Comparison of ENCODE assay signal across 24 mouse cellular contexts in genomic region chr10:111451683-111452322, GRCm38 (mm10). TPM values are rescaled to one million over a fixed set of nuclear protein-coding genes. Genes with fewer than 3 reads are reported as not detected.
A peak's percentile ranks its signal among the peaks of the same experiment; 100 is the strongest.
DNase-seq lines count a peak whose midpoint lies in the region; ATAC-seq and TF ChIP-seq lines count a peak whose summit lies in the region.
"Had no signal": no experiment of that assay in that cellular context is flagged by ENCODE, and none has a peak within 500 bp of the region (broad histone marks: within the 10 kb centered on the region; RNA-seq: fewer than 3 reads in every experiment).

No protein-coding gene starts in this region.

- no peak overlapping the region for H3K27ac ChIP-seq in heart, embryonic 10.5 days
- no peak overlapping the region for H3K27ac ChIP-seq in liver, embryonic 14.5 days
- H3K27ac ChIP-seq: embryonic facial prominence, embryonic 10.5 days; forebrain, embryonic 13.5 days; gastrocnemius, adult 2 months; heart, adult 2 months; heart, embryonic 13.5 days; hindbrain, embryonic 12.5 days had no signal

- peak; percentile 75 for DNase-seq in heart, embryonic 10.5 days (ENCODE audit: low spot score)
- DNase-seq in heart, adult 8-10 months (ENCODE audit: low spot score): no peak
- peak; percentile 22 for DNase-seq in liver
- no peak for DNase-seq in liver, embryonic 14.5 days (ENCODE audit: low read depth in 3 of 3, low spot score in 3 of 3)
- no peak for DNase-seq in spleen, adult 18-20 months
- DNase-seq in layer of hippocampus, adult 18-20 months (ENCODE audit: low spot score in 2 of 2): no peak
- DNase-seq: adrenal gland, postnatal 14 days; cerebellum, adult 11-12 months; cerebellum, adult 9-10 months; cerebellum, postnatal 25 days; forebrain, postnatal 0 days; gastrocnemius, adult 2 months; gastrocnemius, postnatal 36 days; heart, adult 2 months; heart, postnatal 4 days had no signal

- TF ChIP-seq CTCF in liver, embryonic 14.5 days (IDR thresholded peaks at IDR 0.05; ENCODE audit: low read depth): no peak

- no peak overlapping the region for H3K9ac ChIP-seq in liver, embryonic 14.5 days (replicated peaks)
- H3K9ac ChIP-seq: forebrain, embryonic 13.5 days; forebrain, postnatal 0 days; heart, embryonic 13.5 days; hindbrain, embryonic 12.5 days had no signal

- TF ChIP-seq EP300 in liver, embryonic 14.5 days (IDR thresholded peaks at IDR 0.05; ENCODE audit: low read depth): no peak

- H3K4me1 ChIP-seq in heart, embryonic 10.5 days: no peaks in the 10 kb centered on the region
- H3K4me1 ChIP-seq in liver, embryonic 14.5 days (replicated peaks; ENCODE audit: control insufficient read depth in 2 of 2, insufficient read depth in 2 of 2, low read length in 1 of 2): peaks cover 0 to 8% of the 10 kb centered on the region in 2 experiments; a peak in 3 of 4 replicates
- H3K4me1 ChIP-seq: embryonic facial prominence, embryonic 10.5 days; forebrain, embryonic 13.5 days; heart, embryonic 13.5 days; hindbrain, embryonic 12.5 days had no signal

- H3K4me3 ChIP-seq in heart, embryonic 10.5 days: no peak overlapping the region
- no peak overlapping the region for H3K4me3 ChIP-seq in liver, embryonic 14.5 days (ENCODE audit: insufficient read depth in 1 of 2, low read depth in 2 of 2, low read length in 2 of 2)
- H3K4me3 ChIP-seq: embryonic facial prominence, embryonic 10.5 days; forebrain, embryonic 13.5 days; gastrocnemius, adult 2 months; heart, adult 2 months; heart, embryonic 13.5 days; hindbrain, embryonic 12.5 days had no signal

- ATAC-seq in liver, embryonic 14.5 days (ENCODE audit: insufficient read depth): peak; percentile 90
- ATAC-seq in megakaryocyte progenitor cell, adult 5-6 weeks (replicated peaks; ENCODE audit: poor library complexity): peak; percentile 89
- no peak for ATAC-seq in granulocyte monocyte progenitor cell, adult 5-6 weeks (replicated peaks; ENCODE audit: poor library complexity, severe bottlenecking)
- ATAC-seq: forebrain, embryonic 13.5 days; forebrain, postnatal 0 days; hindbrain, embryonic 16.5 days; inflammation-experienced regulatory T-cells, adult 6 months had no signal

- no peak overlapping the region for H3K4me2 ChIP-seq in liver, embryonic 14.5 days (ENCODE audit: low read depth)
- H3K4me2 ChIP-seq: forebrain, embryonic 13.5 days; heart, embryonic 13.5 days; hindbrain, embryonic 12.5 days had no signal

- no peaks in the 10 kb centered on the region for H3K27me3 ChIP-seq in heart, embryonic 10.5 days (ENCODE audit: insufficient read depth, poor library complexity, severe bottlenecking)
- H3K27me3 ChIP-seq in liver, embryonic 14.5 days (ENCODE audit: control insufficient read depth, insufficient read depth, low read length): no peaks in the 10 kb centered on the region
- H3K27me3 ChIP-seq: CH12.LX; forebrain, embryonic 13.5 days; heart, embryonic 13.5 days; hindbrain, embryonic 12.5 days had no signal

- no peaks in the 10 kb centered on the region for H3K9me3 ChIP-seq in heart, embryonic 10.5 days
- H3K9me3 ChIP-seq in liver, embryonic 14.5 days (ENCODE audit: control insufficient read depth, low read length): no peaks in the 10 kb centered on the region
- H3K9me3 ChIP-seq: embryonic facial prominence, embryonic 10.5 days; forebrain, embryonic 13.5 days; heart, embryonic 13.5 days; hindbrain, embryonic 12.5 days had no signal

- WGBS in heart, embryonic 10.5 days: 45% methylated on average over 1 of the region's 1 CpGs
- 9% methylated on average over 1 of the region's 1 CpGs for WGBS in liver, embryonic 14.5 days (ENCODE audit: insufficient replicate concordance)

- H3K36me3 ChIP-seq in heart, embryonic 10.5 days: no peaks in the 10 kb centered on the region
- H3K36me3 ChIP-seq in liver, embryonic 14.5 days (replicated peaks; ENCODE audit: control insufficient read depth, insufficient read depth, low read depth): no peaks in the 10 kb centered on the region
- H3K36me3 ChIP-seq: embryonic facial prominence, embryonic 10.5 days; heart, embryonic 13.5 days; hindbrain, embryonic 12.5 days had no signal

RNA-seq across cellular contexts. Expression of gene Nap1l1, which starts 21.2 kb away (rescaled TPM):
- 190 and 243 TPM in 2 replicates for polyA plus RNA-seq in heart, embryonic 10.5 days (2016; fragmentation: Nextera tagmentation; extraction: Ambion mirVana)
- 10 to 100 TPM; 59.4 to 73.3 (median 66.5) TPM for total RNA-seq in heart, adult 8-10 months (2022)
- polyA plus RNA-seq in liver, embryonic 14.5 days (2012; rRNA removed): 43.7 and 117 TPM in 2 replicates
- polyA plus RNA-seq in liver, embryonic 14.5 days (2014; fragmentation: Nextera tagmentation; extraction: Ambion mirVana): 103 and 109 TPM in 2 replicates
- total RNA-seq in megakaryocyte progenitor cell, adult 5-6 weeks (2015): 651 and 679 TPM in 2 replicates
- total RNA-seq in megakaryocyte progenitor cell, adult 5-6 weeks (2017): 565 and 710 TPM in 2 replicates
- 583 and 666 TPM in 2 replicates for total RNA-seq in granulocyte monocyte progenitor cell, adult 5-6 weeks (2014; fragmentation: Nextera tagmentation)
- total RNA-seq in granulocyte monocyte progenitor cell, adult 5-6 weeks (2017): 670 and 682 TPM in 2 replicates
- total RNA-seq in layer of hippocampus, adult 18-20 months (2021): 100 to 1,000 TPM; 154 to 161 TPM

RNA-seq across cellular contexts. Expression of gene Phlda1, which starts 54.3 kb away (rescaled TPM):
- polyA plus RNA-seq in heart, embryonic 10.5 days (2016; fragmentation: Nextera tagmentation; extraction: Ambion mirVana): 20.6 and 28.8 TPM in 2 replicates
- total RNA-seq in heart, adult 8-10 months (2022): 10 to 100 TPM; 10.5 to 18.1 (median 12.4) TPM
- polyA plus RNA-seq in liver, embryonic 14.5 days (2012; rRNA removed): 2.1 and 2.8 TPM in 2 replicates
- polyA plus RNA-seq in liver, embryonic 14.5 days (2014; fragmentation: Nextera tagmentation; extraction: Ambion mirVana): 2.8 and 3.9 TPM in 2 replicates
- total RNA-seq in megakaryocyte progenitor cell, adult 5-6 weeks (2015): 2.1 and 3.7 TPM in 2 replicates
- total RNA-seq in megakaryocyte progenitor cell, adult 5-6 weeks (2017): 0.10 and 0.33 TPM in 2 replicates
- 0.26 and 1.9 TPM in 2 replicates for total RNA-seq in granulocyte monocyte progenitor cell, adult 5-6 weeks (2014; fragmentation: Nextera tagmentation)
- 1.1 and 1.2 TPM in 2 replicates for total RNA-seq in granulocyte monocyte progenitor cell, adult 5-6 weeks (2017)
- total RNA-seq in layer of hippocampus, adult 18-20 months (2021): 10 to 100 TPM; 16.7 to 20.5 TPM

Comparison
In these comparisons a context has a peak if more than half of its experiments do, and no peak if none do; other contexts are left out.
1. DNase-seq: peak in heart, embryonic 10.5 days (single experiment) and liver (single experiment); none in heart, adult 8-10 months (single experiment), liver, embryonic 14.5 days (0 of 3), spleen, adult 18-20 months (0 of 2) and layer of hippocampus, adult 18-20 months (0 of 2).